Mouse (Mus musculus): ENCODE data around the gene Gm45233. TPM values are rescaled to one million over a fixed set of nuclear protein-coding genes. Genes with fewer than 3 reads are reported as not detected.

Gm45233 gene
- polyA plus RNA-seq, 1 experiment from 2014 or later = not detected

- H3K4me3 ChIP-seq (ENCODE audit: low read depth, low read length) = no peak overlapping the region
- 87% methylated on average over 14 of the region's 14 CpGs for WGBS (ENCODE audit: insufficient replicate concordance)
- peaks cover 26% of the 10 kb centered on the region for H3K36me3 ChIP-seq (ENCODE audit: control insufficient read depth, insufficient read depth, low read length)
- no peak overlapping the region for H3K4me2 ChIP-seq
- no peak overlapping the region for H3K27ac ChIP-seq (ENCODE audit: low read depth, low read length)
- no peaks in the 10 kb centered on the region for H3K9me3 ChIP-seq (replicated peaks; ENCODE audit: control insufficient read depth, low read length)
- H3K27me3 ChIP-seq (ENCODE audit: control insufficient read depth, insufficient read depth, low read length) = no peaks in the 10 kb centered on the region
- H3K9ac ChIP-seq (ENCODE audit: low read depth, low read length) = no peak overlapping the region
- peaks cover 6% of the 10 kb centered on the region; the same call in 1 of the 2 replicates for H3K4me1 ChIP-seq (ENCODE audit: control insufficient read depth, insufficient read depth, low read length)
- ATAC-seq (replicated peaks; ENCODE audit: insufficient number of reproducible peaks, low FRiP score, low TSS enrichment) = no peak
Observed at GRCm38 (mm10) chr7:43453599-43454355, 9.8 kb downstream of the Gm45233 start.

DNA sequence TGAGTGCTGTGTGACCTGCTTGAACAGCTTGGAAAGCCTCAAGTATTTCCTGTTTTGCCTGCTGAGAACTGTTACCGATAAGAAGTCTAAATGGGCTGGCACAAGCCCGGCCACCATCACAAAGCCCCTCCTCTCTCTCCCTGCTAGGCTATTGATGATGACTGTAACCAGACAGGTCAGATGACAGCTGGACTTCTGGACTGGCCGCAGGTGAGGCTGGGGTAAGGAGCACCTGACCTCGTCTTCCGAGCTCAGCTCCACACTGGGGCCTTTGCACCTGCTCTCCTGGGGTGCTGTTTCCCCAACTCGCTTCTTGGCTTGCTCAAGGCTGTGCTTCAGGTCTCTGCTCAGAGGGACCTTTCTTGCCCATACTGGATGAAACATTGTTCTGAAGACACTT lies 10.4 kb downstream of the Gm45233 start:
- no peaks in the 10 kb centered on the region for H3K27me3 ChIP-seq (ENCODE audit: control insufficient read depth, insufficient read depth, low read length)
- no peak overlapping the region for H3K4me2 ChIP-seq
- H3K9me3 ChIP-seq (replicated peaks; ENCODE audit: control insufficient read depth, low read length) = no peaks in the 10 kb centered on the region
- peaks cover 4% of the 10 kb centered on the region; the same call in 1 of the 2 replicates for H3K4me1 ChIP-seq (ENCODE audit: control insufficient read depth, insufficient read depth, low read length)
- H3K36me3 ChIP-seq (ENCODE audit: control insufficient read depth, insufficient read depth, low read length) = peaks cover 26% of the 10 kb centered on the region
- no peak overlapping the region for H3K27ac ChIP-seq (ENCODE audit: low read depth, low read length)
- H3K9ac ChIP-seq (ENCODE audit: low read depth, low read length) = no peak overlapping the region
- 81% methylated on average over 6 of the region's 6 CpGs for WGBS (ENCODE audit: insufficient replicate concordance)
- H3K4me3 ChIP-seq (ENCODE audit: low read depth, low read length) = no peak overlapping the region
- no peak for ATAC-seq (replicated peaks; ENCODE audit: insufficient number of reproducible peaks, low FRiP score, low TSS enrichment)

- no peak for ATAC-seq (replicated peaks; ENCODE audit: insufficient number of reproducible peaks, low FRiP score, low TSS enrichment)
- H3K27me3 ChIP-seq (ENCODE audit: control insufficient read depth, insufficient read depth, low read length) = peaks cover 21% of the 10 kb centered on the region
- H3K27ac ChIP-seq (ENCODE audit: low read depth, low read length) = no peak within 1 kb of the TSS
- H3K9me3 ChIP-seq (replicated peaks; ENCODE audit: control insufficient read depth, low read length) = no peaks in the 10 kb centered on the region
- peaks cover 5% of the 10 kb centered on the region; the same call in 1 of the 2 replicates for H3K4me1 ChIP-seq (ENCODE audit: control insufficient read depth, insufficient read depth, low read length)
- WGBS (ENCODE audit: insufficient replicate concordance) = 52% methylated on average over 4 of the region's 4 CpGs
- no peaks in the 10 kb centered on the region for H3K36me3 ChIP-seq (ENCODE audit: control insufficient read depth, insufficient read depth, low read length)
- no peak within 1 kb of the TSS for H3K4me3 ChIP-seq (ENCODE audit: low read depth, low read length)
- H3K9ac ChIP-seq (ENCODE audit: low read depth, low read length) = no peak within 1 kb of the TSS
- H3K4me2 ChIP-seq = no peak within 1 kb of the TSS
Observed at GRCm38 (mm10) chr7:43462851-43463250, 18.9 kb downstream of the Gm45233 start, which contains the start of gene Vsig10l. Gene Vsig10l (plus strand): TSS chr7:43463151.

GRCm38 (mm10) chr7:43463976-43464375 lies 20.0 kb downstream of the Gm45233 start:
- H3K36me3 ChIP-seq (ENCODE audit: control insufficient read depth, insufficient read depth, low read length) = no peaks in the 10 kb centered on the region
- H3K4me2 ChIP-seq = no peak overlapping the region
- no peak for ATAC-seq (replicated peaks; ENCODE audit: insufficient number of reproducible peaks, low FRiP score, low TSS enrichment)
- no peak overlapping the region for H3K9ac ChIP-seq (ENCODE audit: low read depth, low read length)
- H3K27ac ChIP-seq (ENCODE audit: low read depth, low read length) = no peak overlapping the region
- WGBS (ENCODE audit: insufficient replicate concordance) = 79% methylated on average over 7 of the region's 7 CpGs
- peaks cover 21% of the 10 kb centered on the region for H3K27me3 ChIP-seq (ENCODE audit: control insufficient read depth, insufficient read depth, low read length)
- peaks cover 5% of the 10 kb centered on the region; the same call in 1 of the 2 replicates for H3K4me1 ChIP-seq (ENCODE audit: control insufficient read depth, insufficient read depth, low read length)
- H3K9me3 ChIP-seq (replicated peaks; ENCODE audit: control insufficient read depth, low read length) = no peaks in the 10 kb centered on the region
- H3K4me3 ChIP-seq (ENCODE audit: low read depth, low read length) = no peak overlapping the region

- Histone ChIP-seq H3K27ac (ENCODE audit: low read depth, low read length) (no peak overlapping the region), H3K9ac (ENCODE audit: low read depth, low read length) (peak overlapping the region; percentile 61), H3K27me3 (ENCODE audit: control insufficient read depth, insufficient read depth, low read length) (peaks cover 21% of the 10 kb centered on the region), H3K4me3 (ENCODE audit: low read depth, low read length) (peak overlapping the region; percentile 47), H3K4me1 (ENCODE audit: control insufficient read depth, insufficient read depth, low read length) (peaks cover 5% of the 10 kb centered on the region; the same call in 1 of the 2 replicates), H3K36me3 (ENCODE audit: control insufficient read depth, insufficient read depth, low read length) (no peaks in the 10 kb centered on the region), H3K4me2 (peak overlapping the region; percentile 82), H3K9me3 (replicated peaks; ENCODE audit: control insufficient read depth, low read length) (no peaks in the 10 kb centered on the region)
- ATAC-seq (replicated peaks; ENCODE audit: insufficient number of reproducible peaks, low FRiP score, low TSS enrichment) = no peak
- 6% methylated on average over 35 of the region's 35 CpGs for WGBS (ENCODE audit: insufficient replicate concordance)
Observed at GRCm38 (mm10) chr7:43464864-43465343, 21.0 kb downstream of the Gm45233 start.

- under 1% methylated on average over 33 of the region's 33 CpGs for WGBS (ENCODE audit: insufficient replicate concordance)
- peak; percentile 85 for ATAC-seq (replicated peaks; ENCODE audit: insufficient number of reproducible peaks, low FRiP score, low TSS enrichment)
- H3K4me2 ChIP-seq = peak overlapping the region; percentile 82
- peak overlapping the region; percentile 47 for H3K4me3 ChIP-seq (ENCODE audit: low read depth, low read length)
- H3K36me3 ChIP-seq (ENCODE audit: control insufficient read depth, insufficient read depth, low read length) = no peaks in the 10 kb centered on the region
- no peaks in the 10 kb centered on the region for H3K9me3 ChIP-seq (replicated peaks; ENCODE audit: control insufficient read depth, low read length)
- H3K4me1 ChIP-seq (ENCODE audit: control insufficient read depth, insufficient read depth, low read length) = peaks cover 5% of the 10 kb centered on the region; the same call in 1 of the 2 replicates
- H3K9ac ChIP-seq (ENCODE audit: low read depth, low read length) = peak overlapping the region; percentile 61
- no peak overlapping the region for H3K27ac ChIP-seq (ENCODE audit: low read depth, low read length)
- H3K27me3 ChIP-seq (ENCODE audit: control insufficient read depth, insufficient read depth, low read length) = peaks cover 21% of the 10 kb centered on the region
Observed at GRCm38 (mm10) chr7:43465344-43466098, 21.6 kb downstream of the Gm45233 start.

GRCm38 (mm10) chr7:43466099-43466694 lies 22.3 kb downstream of the Gm45233 start:
- Histone ChIP-seq H3K9me3 (replicated peaks; ENCODE audit: control insufficient read depth, low read length) (no peaks in the 10 kb centered on the region), H3K4me3 (ENCODE audit: low read depth, low read length) (peak overlapping the region; percentile 47), H3K36me3 (ENCODE audit: control insufficient read depth, insufficient read depth, low read length) (no peaks in the 10 kb centered on the region), H3K27ac (ENCODE audit: low read depth, low read length) (no peak overlapping the region), H3K4me1 (ENCODE audit: control insufficient read depth, insufficient read depth, low read length) (peaks cover 5% of the 10 kb centered on the region; the same call in 1 of the 2 replicates), H3K9ac (ENCODE audit: low read depth, low read length) (peak overlapping the region; percentile 49), H3K4me2 (peak overlapping the region; percentile 82), H3K27me3 (ENCODE audit: control insufficient read depth, insufficient read depth, low read length) (peaks cover 21% of the 10 kb centered on the region)
- WGBS (ENCODE audit: insufficient replicate concordance) = 1% methylated on average over 33 of the region's 33 CpGs
- ATAC-seq (replicated peaks; ENCODE audit: insufficient number of reproducible peaks, low FRiP score, low TSS enrichment) = peak; percentile 27

GRCm38 (mm10) chr7:43470373-43470772 lies 26.4 kb downstream of the Gm45233 start:
- Histone ChIP-seq H3K27ac (ENCODE audit: low read depth, low read length) (no peak overlapping the region), H3K9ac (ENCODE audit: low read depth, low read length) (no peak overlapping the region), H3K27me3 (ENCODE audit: control insufficient read depth, insufficient read depth, low read length) (peaks cover 14% of the 10 kb centered on the region), H3K4me3 (ENCODE audit: low read depth, low read length) (no peak overlapping the region), H3K9me3 (replicated peaks; ENCODE audit: control insufficient read depth, low read length) (no peaks in the 10 kb centered on the region), H3K4me2 (no peak overlapping the region), H3K4me1 (ENCODE audit: control insufficient read depth, insufficient read depth, low read length) (no peaks in the 10 kb centered on the region), H3K36me3 (ENCODE audit: control insufficient read depth, insufficient read depth, low read length) (no peaks in the 10 kb centered on the region)
- WGBS (ENCODE audit: insufficient replicate concordance) = 40% methylated on average over 8 of the region's 8 CpGs
- no peak for ATAC-seq (replicated peaks; ENCODE audit: insufficient number of reproducible peaks, low FRiP score, low TSS enrichment)
